Mouse (Mus musculus): Measurements from ENCODE around the gene Adam11.

DNA sequence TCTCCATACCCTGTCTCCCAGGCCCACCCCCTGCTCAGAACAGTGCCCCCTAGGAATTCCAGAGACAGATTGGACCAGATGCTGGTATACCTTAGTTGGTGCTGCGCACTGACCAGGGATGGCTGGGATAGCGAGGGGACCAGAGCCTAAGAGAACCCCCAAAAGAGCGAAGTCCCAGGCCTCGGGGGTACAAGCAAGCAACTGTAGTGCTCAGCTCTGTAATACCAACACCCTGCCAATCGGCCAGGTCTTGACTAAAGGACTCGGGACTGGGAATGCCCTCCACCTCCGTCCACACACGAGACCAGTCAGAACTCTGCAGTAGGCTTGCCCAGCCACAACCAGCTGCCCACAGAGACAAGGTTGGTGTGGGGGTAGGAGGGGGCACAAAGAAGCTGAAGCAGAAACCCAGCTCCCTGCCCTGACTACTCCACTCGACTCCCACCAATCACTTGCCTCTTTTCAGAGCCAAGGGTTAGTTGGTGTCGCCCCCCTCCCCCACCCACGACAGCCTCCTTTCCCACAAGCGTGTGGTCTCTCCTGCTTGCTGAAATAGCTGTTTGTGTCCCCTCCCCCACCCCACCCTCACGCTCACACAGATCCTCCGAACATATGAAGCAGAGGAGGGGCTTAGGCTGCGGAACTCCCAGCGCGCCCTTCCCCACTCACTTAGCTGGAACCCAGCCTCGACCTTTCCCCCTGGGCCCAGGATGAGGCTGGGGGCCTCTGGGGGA is 7.5 kb upstream of the Adam11 start:
- TF ChIP-seq EP300 (IDR thresholded peaks at IDR 0.05; ENCODE audit: low read depth) (no peak), CTCF (IDR thresholded peaks at IDR 0.05; ENCODE audit: low read depth) (no peak)
